Mouse (Mus musculus): ENCODE data around the gene Vmn2r83.

The Vmn2r83 gene

DNA sequence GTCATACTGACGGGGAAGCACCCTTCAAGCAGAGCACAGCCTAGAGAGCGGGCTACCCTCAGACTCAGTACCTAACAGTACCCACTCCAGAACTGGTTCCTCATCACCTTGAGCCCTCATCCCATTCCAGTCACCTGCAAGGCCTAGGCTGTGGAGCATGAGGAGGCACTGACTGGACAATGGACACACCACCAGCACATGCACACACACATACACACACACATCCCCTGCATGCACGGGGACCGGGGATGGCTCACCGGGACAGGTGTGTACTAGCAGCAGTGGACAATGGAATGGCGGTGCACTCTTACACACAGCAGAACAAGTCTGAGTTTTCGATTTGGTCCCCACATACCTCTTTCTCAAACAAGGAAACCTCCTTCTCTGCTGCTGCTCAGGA, 68.7 kb downstream of the Vmn2r83 start:
- DNase-seq (ENCODE audit: low read depth, low spot score), result no peak

DNA sequence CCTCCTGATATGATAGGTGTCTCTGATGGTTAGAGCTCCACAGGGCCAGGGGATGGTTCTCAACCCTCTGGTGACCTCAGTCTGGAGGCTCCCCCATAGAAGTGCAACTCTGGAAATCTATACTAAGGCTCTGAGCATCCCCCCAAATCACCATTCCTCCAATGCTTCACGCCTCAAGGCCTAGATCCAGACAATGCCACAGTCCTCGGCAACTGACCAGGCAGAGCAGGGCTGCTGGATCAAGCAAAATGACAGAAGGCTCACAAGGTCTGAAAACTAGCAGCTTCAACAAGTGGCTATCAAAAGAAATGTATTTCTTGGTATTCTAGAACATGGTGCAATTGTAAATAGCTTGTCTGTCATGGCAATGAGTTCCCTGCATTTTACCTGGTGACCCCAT, 69.2 kb downstream of the Vmn2r83 start:
- no peak for DNase-seq (ENCODE audit: low read depth, low spot score)

DNA sequence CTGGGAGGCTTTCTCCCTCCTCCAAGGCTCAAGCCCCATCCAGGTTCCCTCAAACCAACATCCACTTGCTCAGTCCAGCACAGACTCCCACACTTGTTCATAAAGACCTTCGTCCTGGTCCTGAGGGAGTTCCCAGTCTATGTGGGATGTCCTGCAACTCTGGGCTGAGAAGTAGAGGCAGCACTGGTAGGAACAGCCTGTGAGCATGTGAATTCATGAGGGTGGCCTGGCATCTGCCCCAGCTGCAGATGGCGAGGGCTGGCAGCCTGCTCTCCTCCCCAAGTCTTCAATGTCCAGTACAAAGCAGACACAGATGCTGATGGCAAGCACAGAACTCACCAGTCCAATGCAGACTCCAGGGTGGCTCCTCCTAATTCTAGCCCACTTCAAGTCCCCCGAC, 69.8 kb downstream of the Vmn2r83 start:
- DNase-seq (ENCODE audit: low read depth, low spot score), result no peak

DNA sequence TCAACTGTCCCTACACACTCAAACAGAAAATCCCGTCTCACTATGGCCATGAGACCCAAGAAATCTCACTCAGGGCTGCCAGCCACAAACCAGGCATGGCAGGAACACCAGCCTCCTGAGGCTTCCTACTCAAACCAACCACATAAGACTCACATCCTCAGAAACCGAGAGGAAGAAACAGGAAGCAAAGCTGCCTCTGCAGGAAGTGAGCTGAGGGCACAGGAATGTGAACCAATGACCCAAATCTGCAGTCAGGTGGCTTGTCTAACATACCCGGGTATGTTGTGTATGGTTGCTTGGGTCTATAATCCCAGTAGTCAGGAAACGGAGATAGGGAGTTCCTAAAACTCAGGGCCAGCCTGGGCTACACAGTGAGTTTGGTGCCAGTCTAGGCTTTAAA, 70.3 kb downstream of the Vmn2r83 start:
- no peak for DNase-seq (ENCODE audit: low read depth, low spot score)

DNA sequence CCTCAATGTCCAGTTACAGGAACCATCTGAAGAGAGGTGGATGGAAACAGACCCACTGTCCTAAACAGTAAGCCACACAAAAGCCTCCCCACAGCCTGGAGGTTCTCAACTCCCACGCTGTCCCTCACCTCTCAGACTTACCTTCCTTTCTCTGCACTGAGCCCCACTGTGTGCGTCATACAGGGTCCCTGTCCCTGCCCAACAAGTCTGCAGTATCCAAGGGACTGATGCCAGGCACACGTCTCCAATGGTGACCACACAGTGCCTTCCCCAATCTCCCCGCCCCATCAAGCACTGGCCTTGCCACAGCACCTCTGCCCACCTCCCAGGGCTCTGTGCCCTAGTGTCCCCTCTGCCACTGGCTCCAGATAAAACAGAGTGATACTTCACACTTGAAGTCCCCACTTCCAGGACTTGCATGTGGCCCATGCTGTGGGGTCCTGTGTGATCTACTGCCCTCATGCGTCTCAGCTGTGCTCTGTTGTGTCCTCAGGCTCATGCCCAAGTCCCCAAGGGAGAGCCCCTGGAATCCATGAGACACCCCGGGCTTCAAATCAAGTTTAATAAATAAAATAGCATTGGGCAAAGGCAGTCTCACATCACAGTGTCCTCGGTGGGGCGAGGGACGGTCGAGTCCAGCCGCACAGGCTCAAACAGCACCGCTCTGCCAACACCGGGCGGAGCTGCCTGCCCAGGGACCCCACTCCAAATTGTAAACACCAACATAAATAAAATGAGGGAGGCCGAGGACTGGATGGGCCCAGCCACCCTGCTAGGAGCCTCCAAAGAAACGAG, 71.4 kb downstream of the Vmn2r83 start:
- DNase-seq (ENCODE audit: low read depth, low spot score), result no peak

DNA sequence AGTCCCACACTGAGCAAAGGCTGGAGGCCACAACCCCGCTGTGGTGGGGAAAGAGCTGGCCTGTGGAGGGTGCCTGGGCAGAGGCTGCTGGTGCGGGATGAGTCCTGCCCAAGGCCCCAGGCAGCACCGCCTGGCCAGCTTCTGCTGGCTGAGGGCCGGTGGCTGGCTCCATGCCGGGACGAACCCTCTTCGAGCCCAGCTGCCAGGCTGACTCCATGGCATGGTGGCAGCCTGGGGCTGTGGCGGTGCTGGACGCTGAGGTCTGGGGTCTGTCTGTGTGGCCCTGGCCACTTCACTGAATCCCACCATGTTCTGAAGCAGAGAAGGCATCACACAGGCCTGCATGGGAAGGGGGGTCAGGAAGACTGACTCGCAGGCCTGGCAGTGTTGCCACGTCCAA, 72.2 kb downstream of the Vmn2r83 start:
- DNase-seq (ENCODE audit: low read depth, low spot score), result no peak

DNA sequence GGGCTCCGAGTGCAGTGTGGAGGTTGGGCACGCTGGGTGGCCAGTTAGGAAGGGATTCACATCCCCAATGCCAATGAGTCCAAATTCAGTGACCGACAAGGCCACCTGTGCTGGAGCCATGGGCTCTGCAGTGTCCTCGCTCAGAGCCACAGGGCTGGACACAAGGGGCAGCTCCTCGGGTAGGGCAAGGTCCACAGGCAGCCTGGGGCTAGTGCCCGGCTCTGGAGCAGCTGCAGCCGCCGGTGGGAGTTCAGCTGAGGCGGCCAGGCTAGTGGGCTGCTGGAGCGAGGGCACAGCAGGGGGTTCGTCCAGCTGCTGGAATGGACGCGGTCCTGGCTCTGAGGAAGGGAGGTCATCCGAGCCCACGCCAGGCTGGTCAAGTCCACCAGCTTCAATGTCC, 73.0 kb downstream of the Vmn2r83 start:
- no peak for DNase-seq (ENCODE audit: low read depth, low spot score)

DNA sequence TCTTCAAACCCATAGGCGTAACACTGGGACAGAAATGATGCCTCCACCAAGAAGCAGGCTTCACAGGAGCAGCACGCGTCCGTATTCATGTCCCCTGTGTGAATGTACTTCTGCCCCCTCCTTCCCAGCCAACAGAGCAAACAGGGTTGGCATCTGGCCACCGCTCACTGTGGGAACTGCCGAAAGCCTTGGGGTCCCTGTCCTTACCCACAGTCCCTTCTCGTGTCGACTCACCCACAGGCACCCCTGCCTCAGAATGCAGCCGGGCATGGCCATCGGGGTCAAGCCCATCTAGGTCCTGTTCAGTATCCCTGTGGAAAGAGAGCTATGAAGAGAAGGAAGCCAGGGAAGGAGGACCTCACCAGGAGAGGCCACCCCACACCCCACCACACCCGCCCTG, 73.6 kb downstream of the Vmn2r83 start:
- DNase-seq (ENCODE audit: low read depth, low spot score), result no peak
